Mouse (Mus musculus) adrenal gland, postnatal 25 days (tissue): Measurements from ENCODE around the gene Tlcd2. TPM values are rescaled to one million over a fixed set of nuclear protein-coding genes. Genes with fewer than 3 reads are reported as not detected.

Source experiments
- DNase-seq: peaks from one replicate; pipeline ENCODE4 v3.0.0; 2021; ENCODE audit warnings: mixed read lengths
- total RNA-seq: library from RNA; stranded (reverse); gene quantifications from 2 replicates; pipeline ENCODE4 v1.2.3, GENCODE M21; 2021

Tlcd2 gene
- total RNA-seq, 1 experiment from 2014 or later, result 16.2 TPM

DNA sequence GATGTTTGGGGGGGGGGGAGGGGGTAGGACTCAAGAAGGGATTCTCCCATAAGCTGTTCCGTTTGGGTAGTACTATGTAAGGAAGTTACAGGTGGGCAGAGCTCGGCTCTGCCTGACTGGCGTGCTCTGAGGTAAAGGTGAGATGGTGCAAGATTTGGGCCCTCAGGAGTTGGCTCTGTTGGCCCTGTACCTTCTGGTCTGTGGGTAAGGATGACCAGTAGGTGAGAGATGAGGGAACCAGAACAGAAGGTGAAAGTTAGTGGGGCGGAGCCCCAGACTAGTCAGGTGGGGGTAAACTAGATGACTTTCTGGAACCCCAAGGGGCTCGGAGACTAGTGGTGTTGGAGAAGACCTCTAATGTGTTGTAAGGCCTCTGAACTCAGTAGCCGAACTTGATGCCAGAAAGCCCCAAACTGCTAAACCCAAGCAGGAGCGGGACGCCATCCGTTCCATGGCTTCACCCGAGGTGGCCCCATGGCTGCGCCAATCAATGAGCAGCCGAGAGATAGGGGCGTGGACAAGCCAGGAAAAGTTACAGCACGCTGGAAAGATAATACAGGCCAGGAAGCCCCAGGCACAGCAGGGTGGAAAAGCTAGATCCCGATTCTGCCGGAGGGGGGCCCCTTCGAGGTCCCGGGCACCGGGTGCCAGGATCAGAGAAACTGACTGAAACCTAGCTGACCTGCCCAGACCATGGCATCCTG lies 6.1 kb downstream of the Tlcd2 start:
- peak; percentile 75 for DNase-seq

GRCm38 (mm10) chr11:75468410-75468809 lies 6.9 kb downstream of the Tlcd2 start:
- no peak for DNase-seq

DNA sequence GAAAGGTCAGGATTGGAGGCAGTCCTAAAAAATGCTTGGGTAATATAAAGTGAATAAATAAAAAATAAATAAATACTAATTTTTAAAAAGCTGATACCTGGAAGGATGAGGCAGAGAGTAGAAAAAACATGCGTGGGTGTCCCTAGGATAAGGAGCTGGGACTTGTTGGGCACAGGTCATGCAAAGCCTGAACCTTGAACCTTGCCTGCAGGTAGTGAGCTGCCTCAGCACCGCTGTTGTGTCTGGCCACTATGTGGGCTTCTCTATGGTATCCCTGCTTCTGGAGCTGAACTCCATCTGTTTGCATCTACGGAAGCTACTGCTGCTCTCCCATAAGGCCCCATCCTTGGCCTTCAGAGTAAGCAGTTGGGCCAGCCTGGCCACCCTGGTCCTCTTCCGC lies 7.7 kb downstream of the Tlcd2 start:
- DNase-seq, result no peak

- DNase-seq, result no peak
Measured at GRCm38 (mm10) chr11:75470675-75471074, 9.2 kb downstream of the Tlcd2 start.

DNA sequence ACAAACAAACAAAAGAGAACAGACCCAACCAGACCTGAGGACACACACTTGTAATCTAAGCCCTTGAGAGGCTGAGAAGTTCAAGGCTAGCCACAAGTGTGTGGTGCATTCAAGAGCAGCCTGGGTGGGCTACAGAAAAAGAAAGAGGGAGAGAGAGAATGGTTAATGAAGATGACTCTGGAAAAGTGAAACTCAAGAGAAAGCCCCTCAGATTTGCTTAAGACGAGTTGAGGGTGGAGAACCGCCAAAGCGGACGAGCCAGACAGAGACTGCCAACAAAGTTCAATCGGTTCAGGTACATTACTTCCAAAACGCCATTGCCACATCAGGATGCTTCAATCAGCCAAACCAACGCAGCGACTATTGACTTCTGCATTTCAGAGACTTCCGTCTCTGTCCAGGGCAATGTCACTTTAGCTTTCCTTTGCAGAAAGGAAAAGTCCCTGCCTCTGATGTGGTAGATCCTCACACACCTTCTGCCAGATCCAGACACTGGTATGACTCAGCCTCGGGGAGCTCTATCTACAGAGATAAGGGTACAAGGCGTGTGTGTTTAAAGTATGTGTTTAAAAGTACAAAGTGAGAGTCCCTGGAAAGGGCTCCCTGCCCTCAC lies 11.1 kb downstream of the Tlcd2 start:
- no peak for DNase-seq

GRCm38 (mm10) chr11:75473376-75473775 lies 11.9 kb downstream of the Tlcd2 start:
- DNase-seq, result no peak

DNA sequence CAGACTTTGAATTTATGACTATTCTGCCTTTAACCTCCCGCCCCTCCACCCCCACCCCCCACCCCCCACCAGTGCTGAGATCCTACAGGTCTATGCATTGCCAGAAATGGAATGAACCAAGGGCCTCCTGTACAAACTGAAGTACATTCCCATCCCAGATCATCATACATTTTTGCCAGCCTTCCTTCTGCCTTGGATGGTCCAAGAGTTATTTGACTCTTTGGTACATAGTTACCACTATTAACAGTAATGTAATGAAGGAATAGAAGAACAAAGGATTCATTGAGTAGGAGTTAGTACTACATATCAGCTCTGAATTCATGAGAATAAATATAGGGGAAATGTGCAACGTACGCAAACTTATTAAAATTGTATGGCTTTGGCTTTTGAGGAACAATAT lies 24.7 kb downstream of the Tlcd2 start:
- DNase-seq, result no peak

- DNase-seq, result peak; percentile 92
Measured at GRCm38 (mm10) chr11:75486601-75487285, 25.2 kb downstream of the Tlcd2 start, which contains the start of gene Prpf8. TSS of gene Prpf8 (plus strand) at chr11:75486816.

GRCm38 (mm10) chr11:75487496-75487895 lies 26.0 kb downstream of the Tlcd2 start:
- DNase-seq, result no peak

- no peak for DNase-seq
Measured at GRCm38 (mm10) chr11:75494296-75495049, 33.0 kb downstream of the Tlcd2 start.

DNA sequence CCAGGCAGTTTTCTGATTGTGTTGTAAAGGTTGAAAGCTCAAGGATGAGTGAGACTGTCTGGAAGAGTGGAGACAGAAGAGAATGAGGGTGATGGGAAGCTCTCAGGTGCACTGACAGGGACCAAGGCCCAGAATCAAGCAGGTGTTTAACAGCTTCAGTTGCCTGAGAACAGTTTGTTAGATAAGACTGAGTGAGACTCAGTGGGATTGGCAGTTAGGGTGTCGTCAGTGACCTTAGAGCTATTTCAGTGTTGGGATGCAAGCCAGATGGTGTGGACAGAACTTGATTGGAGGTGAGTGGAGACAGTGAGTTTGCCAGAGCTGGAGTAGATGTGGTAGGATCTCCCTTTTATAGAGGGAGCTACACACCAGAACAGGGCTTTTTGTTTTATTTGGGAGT lies 36.6 kb downstream of the Tlcd2 start:
- DNase-seq, result no peak

GRCm38 (mm10) chr11:75508162-75508561 lies 46.6 kb downstream of the Tlcd2 start:
- DNase-seq, result no peak

DNA sequence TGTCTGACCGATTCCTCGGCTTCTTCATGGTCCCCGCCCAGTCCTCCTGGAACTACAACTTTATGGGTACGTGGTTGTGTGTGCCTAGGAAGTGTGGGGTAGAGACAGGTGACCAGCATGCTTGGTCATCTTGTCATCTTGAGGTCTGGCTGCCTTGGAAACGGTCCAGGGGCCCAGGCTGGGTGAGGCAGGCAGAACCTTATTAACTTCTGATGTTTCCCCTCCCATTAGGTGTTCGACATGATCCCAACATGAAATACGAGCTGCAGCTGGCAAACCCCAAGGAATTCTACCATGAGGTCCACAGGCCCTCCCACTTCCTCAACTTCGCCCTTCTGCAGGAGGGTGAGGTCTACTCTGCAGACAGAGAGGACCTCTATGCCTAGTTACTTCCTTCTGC lies 47.4 kb downstream of the Tlcd2 start:
- no peak for DNase-seq

DNA sequence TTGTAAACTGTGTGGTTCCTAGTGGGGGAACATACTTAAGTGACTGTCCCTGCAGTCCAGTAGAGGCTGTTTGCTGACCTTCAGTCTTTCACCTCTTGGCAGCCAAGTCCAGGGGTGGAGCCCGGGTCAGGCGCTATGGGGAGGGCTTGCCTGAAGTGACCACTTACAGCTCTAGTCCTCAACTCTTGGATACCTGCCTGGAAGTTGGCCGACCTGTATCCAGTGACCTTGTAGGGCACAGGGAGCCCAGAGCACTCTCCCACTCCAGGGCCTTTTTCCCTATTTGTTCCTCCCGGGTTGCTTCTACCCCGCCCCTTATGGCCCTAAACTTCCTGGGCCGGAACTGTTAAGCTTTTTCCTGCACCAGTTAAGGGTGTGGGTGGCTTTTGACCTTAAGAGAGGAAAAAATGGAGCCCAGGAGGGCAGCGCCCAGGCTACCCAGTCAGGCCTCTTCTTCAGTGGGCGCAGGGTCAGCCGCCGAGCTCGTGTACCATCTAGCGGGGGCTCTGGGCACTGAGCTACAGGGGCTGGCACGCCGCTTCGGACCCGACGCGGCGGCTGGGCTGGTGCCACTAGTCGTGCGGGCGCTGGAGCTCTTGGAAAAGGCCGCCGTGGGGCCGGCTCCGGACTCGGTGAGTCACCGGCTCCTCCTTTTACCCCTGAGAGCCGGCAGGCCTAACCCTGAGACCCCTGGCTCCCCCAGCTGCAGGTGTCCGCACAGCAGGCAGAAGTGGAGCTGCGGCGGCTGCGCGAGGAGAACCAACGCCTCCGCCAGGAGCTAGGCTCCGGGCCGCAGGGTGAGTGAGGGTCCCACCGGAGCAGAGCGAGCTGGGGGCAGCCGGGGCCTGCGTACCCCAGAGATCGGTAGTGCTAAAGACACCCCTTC lies 48.5 kb downstream of the Tlcd2 start, which contains the start of gene Rilp:
Gene Rilp, plus strand, starts transcription at position 354 of the 886 bp plus-strand sequence.
- peak; percentile 73 for DNase-seq

DNA sequence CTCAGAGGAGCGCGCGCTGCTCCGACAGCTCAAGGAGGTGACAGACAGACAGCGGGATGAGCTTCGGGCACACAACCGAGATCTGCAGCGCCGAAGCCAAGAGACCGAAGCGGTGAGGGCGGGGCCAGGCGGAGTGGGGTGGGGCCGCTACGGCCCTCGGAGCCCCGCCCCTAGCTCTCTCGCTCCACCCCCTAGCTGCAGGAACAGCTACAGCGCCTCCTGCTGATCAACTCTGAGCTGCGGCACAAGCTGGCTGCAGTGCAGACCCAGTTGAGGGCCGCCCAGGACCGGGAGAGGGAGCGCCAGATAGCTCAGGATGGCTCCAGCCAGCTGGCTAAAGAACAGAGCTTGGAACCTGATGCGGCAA lies 49.1 kb downstream of the Tlcd2 start:
- peak; percentile 94 for DNase-seq

GRCm38 (mm10) chr11:75511213-75511612 lies 49.7 kb downstream of the Tlcd2 start:
- peak; percentile 48 for DNase-seq

DNA sequence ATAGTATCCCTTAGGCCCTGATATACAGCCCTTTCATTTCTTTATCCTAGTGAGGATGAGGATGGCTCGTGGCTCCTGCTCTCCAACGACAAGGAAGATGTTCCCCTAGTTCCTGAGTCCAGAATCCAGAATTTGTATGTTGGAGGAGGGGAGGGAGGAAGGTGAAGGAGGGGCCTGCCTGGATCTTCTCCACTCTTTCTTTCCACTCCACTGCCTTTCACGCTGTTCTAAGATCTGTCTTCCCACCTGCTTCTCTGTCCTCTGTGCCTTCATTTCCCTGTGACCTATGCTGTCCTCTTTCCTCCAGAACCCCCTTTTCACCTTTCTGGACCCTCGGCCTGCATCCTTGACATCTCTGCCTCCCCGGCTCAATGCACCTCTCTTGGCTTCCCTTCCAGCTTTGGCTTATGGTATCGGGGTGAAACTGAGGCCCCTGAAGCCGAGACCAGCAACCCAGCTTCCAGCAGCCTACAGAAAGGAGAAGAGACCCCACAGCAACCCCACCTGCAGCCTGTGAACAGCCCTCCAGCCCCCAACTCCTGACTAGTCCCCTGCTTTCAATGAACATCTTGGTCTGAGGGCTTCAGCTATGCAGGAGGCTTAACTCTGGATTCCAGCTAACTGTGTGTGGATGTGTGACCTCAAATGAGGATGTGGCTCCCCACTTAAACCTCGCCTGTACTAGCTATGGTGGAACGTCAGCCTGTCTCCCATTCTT lies 50.9 kb downstream of the Tlcd2 start:
- no peak for DNase-seq

GRCm38 (mm10) chr11:75513336-75513735 lies 51.8 kb downstream of the Tlcd2 start, which contains the start of gene Scarf1:
TSS of gene Scarf1 (plus strand) at chr11:75513540.
- DNase-seq, result peak; percentile 38

- no peak for DNase-seq
Measured at GRCm38 (mm10) chr11:75515186-75515585, 53.7 kb downstream of the Tlcd2 start.

DNA sequence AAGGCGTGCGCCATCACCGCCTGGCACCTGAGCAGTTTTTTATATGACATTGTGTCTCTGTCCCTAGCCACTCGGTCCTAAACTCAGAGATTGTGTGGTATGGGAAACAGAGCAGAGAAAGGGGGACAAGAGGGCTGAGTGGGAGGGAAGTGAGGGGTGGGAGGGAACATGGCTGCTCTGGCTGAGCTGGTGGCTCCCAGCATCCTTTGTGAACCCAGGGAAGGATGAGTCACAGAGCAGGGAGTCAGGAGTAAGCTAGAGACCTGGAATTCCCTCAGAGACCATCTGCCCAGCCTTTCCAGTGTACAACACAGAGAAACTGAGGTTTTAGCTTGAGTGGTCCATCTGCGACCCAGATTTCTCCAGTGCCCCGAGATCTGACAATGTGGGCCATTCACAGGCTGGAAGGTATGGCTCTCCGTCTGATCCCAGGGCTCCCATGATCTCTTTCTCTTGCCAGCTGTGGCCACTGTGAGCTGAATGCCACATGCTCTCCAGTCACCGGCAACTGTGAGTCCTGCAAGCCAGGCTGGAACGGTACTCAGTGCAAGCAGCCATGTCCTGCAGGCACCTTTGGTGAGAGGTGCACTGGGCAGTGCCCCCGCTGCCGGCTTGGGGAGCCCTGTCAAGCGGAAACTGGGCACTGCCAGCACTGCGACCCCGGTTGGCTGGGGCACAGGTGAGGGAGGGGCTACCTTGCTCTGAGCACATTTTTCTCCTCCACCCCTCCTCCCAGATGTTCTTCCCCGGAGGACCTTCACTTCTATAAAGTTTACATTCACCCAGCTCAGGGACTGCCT lies 58.5 kb downstream of the Tlcd2 start:
- no peak for DNase-seq
